Mouse (Mus musculus) olfactory bulb, adult 2 months (tissue): Measurements from ENCODE around the gene Dek.

Experiments used
- CTCF ChIP-seq: fragments of 200-500 bp; IDR thresholded peaks from 2 replicates; pipeline ENCODE4 v1.5.1; 2012; ENCODE audit warnings: low read depth, mild to moderate bottlenecking, low read length, moderate library complexity; ENCODE audit not compliant: insufficient read depth
- POLR2A ChIP-seq: fragments of 200-500 bp; IDR thresholded peaks from 2 replicates; pipeline ENCODE4 v1.6.1; 2012; ENCODE audit warnings: mild to moderate bottlenecking, low read depth, low read length, moderate library complexity; ENCODE audit not compliant: insufficient read depth

DNA sequence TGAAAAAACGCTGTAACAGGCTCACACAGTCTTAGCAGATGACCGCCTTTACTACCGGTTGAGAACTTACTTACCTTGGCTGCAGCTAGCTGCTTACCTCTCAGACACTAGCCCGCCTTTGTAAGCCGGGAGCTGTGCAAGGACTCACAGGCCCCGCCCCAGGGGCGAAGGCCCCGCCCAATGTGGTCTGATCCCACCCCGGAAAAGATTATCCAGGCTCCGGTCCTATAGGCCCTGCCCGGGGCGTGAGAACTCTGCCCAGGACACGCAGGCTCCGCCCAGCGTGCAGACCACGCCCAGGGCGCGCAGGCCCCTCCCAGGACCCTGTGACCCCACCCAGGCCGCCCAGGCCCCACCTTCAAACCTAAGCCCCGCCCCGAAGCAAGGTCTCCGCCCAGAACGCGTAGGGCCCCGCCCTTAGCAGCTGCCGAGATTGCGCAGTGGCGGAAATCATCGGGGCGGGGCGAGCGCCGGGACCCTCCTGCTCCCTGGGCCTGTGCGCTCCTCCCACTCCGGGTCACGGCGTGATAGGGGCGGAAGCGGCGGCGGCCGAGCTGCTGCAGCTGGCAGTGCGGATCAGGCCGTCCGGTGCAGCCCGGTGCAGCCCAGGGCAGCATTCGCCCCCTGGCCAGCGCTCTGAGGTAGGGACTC lies 62.8 kb downstream of the Dek start, which contains the start of gene Kdm1b:
- TF ChIP-seq CTCF = no peak
- TF ChIP-seq POLR2A = peak; percentile 49; the same call in 1 of the 2 replicates
